Mouse (Mus musculus): ENCODE measurements around the gene Kifc3. TPM values are rescaled to one million over a fixed set of nuclear protein-coding genes. Genes with fewer than 3 reads are reported as not detected.

The Kifc3 gene
- total and polyA plus RNA-seq, 3 experiments: 10.6 to 19.1 TPM; not detected in 1

DNA sequence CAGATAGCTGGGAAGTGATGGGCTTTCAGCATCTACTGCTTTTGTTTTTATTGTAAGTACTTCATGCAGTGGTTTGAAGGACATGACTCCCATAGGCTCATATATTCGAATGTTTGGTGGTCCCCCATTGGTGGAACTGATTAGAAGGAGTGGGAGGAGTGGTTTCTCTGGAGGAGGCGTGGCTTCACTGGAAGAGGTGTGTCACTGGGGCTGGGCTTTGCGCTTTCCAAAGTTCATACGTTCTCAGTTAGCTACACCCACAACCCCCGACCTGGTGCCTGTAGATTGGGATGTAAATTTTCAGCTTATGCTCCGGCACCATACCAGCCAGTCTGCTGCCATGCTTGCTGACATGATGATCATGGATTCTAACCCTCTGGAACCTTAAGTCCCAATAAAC lies 148.2 kb downstream of the Kifc3 start:
- Histone ChIP-seq H3K4me1 (ENCODE audit: control insufficient read depth in 1 of 2, insufficient read depth in 2 of 2, low read length in 2 of 2) (peaks cover 6 to 28% of the 10 kb centered on the region in 2 experiments), H3K79me2 (ENCODE audit: control insufficient read depth, insufficient read depth, low read length, poor library complexity) (no peaks in the 10 kb centered on the region), H3K27ac (ENCODE audit: control insufficient read depth, low read depth, low read length) (no peak overlapping the region), H3K9me3 (replicated peaks; ENCODE audit: insufficient read depth, low read length) (no peaks in the 10 kb centered on the region), H3K36me3 (ENCODE audit: control insufficient read depth in 1 of 2, insufficient read depth in 2 of 2, low read length in 2 of 2) (peaks cover 0 to 13% of the 10 kb centered on the region in 2 experiments; a peak in 2 of 4 replicates), H3K27me3 (ENCODE audit: control insufficient read depth in 1 of 2, insufficient read depth in 2 of 2, low read length in 2 of 2) (peaks cover 0 to 3% of the 10 kb centered on the region in 2 experiments; a peak in 3 of 4 replicates), H3K9ac (ENCODE audit: control insufficient read depth, low read depth, low read length, poor library complexity, severe bottlenecking) (no peak overlapping the region), H3K4me3 (ENCODE audit: control insufficient read depth in 1 of 2, insufficient read depth in 1 of 2, low read depth in 2 of 2, low read length in 2 of 2) (no peak overlapping the region)
- DNase-seq (ENCODE audit: low read depth, low spot score): peak; percentile 32
- TF ChIP-seq KAT2A (conservative IDR thresholded peaks at IDR 0.05; ENCODE audit: low read depth, low read length): no peak
- TF ChIP-seq ELF1 (IDR thresholded peaks at IDR 0.05; ENCODE audit: low read depth, low read length): no peak
- no peak for TF ChIP-seq ZC3H11A (IDR thresholded peaks at IDR 0.05; ENCODE audit: low read depth, low read length)
- TF ChIP-seq MYB (IDR thresholded peaks at IDR 0.05; ENCODE audit: low read depth, low read length): no peak

Other genes with a start within 250 kb of the Kifc3 start
- gene Adgrg1, start 228.1 kb downstream of the Kifc3 start, total RNA-seq (2012; rRNA removed): 4.2 and 7.2 TPM in 2 replicates
- gene Adgrg1, start 228.1 kb downstream of the Kifc3 start, polyA plus RNA-seq (2012; ENCODE audit: insufficient read depth in 1 of 2, insufficient read length in 2 of 2, low read depth in 1 of 2, low replicate concordance in 2 of 2, missing spikeins in 1 of 2): 10 to 100 TPM in 1 of 2 experiments, not detected in 1; 33.2 TPM
- not detected in 2 replicates for gene Adgrg3, start 185.1 kb downstream of the Kifc3 start, total RNA-seq (2012; rRNA removed)
- under 1 TPM in 1 of 2 experiments, not detected in 1; 0.08 TPM for gene Adgrg3, start 185.1 kb downstream of the Kifc3 start, polyA plus RNA-seq (2012; ENCODE audit: insufficient read depth in 1 of 2, insufficient read length in 2 of 2, low read depth in 1 of 2, low replicate concordance in 2 of 2, missing spikeins in 1 of 2)
- 0.04 TPM in 1 of 2 replicates, not detected in the other for gene Drc7, start 147.7 kb downstream of the Kifc3 start, total RNA-seq (2012; rRNA removed)
- gene Drc7, start 147.7 kb downstream of the Kifc3 start, polyA plus RNA-seq (2012; ENCODE audit: insufficient read depth in 1 of 2, insufficient read length in 2 of 2, low read depth in 1 of 2, low replicate concordance in 2 of 2, missing spikeins in 1 of 2): under 1 TPM in 1 of 2 experiments, not detected in 1; 0.07 TPM
- gene Katnb1, start 121.6 kb downstream of the Kifc3 start, total RNA-seq (2012; rRNA removed): 13.6 and 14.2 TPM in 2 replicates
- 10 to 100 TPM in 1 of 2 experiments, not detected in 1; 23.8 TPM for gene Katnb1, start 121.6 kb downstream of the Kifc3 start, polyA plus RNA-seq (2012; ENCODE audit: insufficient read depth in 1 of 2, insufficient read length in 2 of 2, low read depth in 1 of 2, low replicate concordance in 2 of 2, missing spikeins in 1 of 2)
- not detected in 2 replicates for gene Cngb1, start 103.8 kb upstream of the Kifc3 start, total RNA-seq (2012; rRNA removed)
- gene Cngb1, start 103.8 kb upstream of the Kifc3 start, polyA plus RNA-seq (2012; ENCODE audit: insufficient read depth in 1 of 2, insufficient read length in 2 of 2, low read depth in 1 of 2, low replicate concordance in 2 of 2, missing spikeins in 1 of 2): under 1 TPM in 1 of 2 experiments, not detected in 1; 0.03 TPM
- not detected in 2 replicates for gene Tepp, start 107.8 kb upstream of the Kifc3 start, total RNA-seq (2012; rRNA removed)
- gene Tepp, start 107.8 kb upstream of the Kifc3 start, polyA plus RNA-seq (2012; ENCODE audit: insufficient read depth in 1 of 2, insufficient read length in 2 of 2, low read depth in 1 of 2, low replicate concordance in 2 of 2, missing spikeins in 1 of 2): not detected
- gene Zfp319, start 129.1 kb upstream of the Kifc3 start, total RNA-seq (2012; rRNA removed): 1.8 and 2.0 TPM in 2 replicates
- 1 to 10 TPM in 1 of 2 experiments, not detected in 1; 4.8 TPM for gene Zfp319, start 129.1 kb upstream of the Kifc3 start, polyA plus RNA-seq (2012; ENCODE audit: insufficient read depth in 1 of 2, insufficient read length in 2 of 2, low read depth in 1 of 2, low replicate concordance in 2 of 2, missing spikeins in 1 of 2)
- gene Usb1, start 129.5 kb upstream of the Kifc3 start, total RNA-seq (2012; rRNA removed): 29.1 and 36.2 TPM in 2 replicates
- gene Usb1, start 129.5 kb upstream of the Kifc3 start, polyA plus RNA-seq (2012; ENCODE audit: insufficient read depth in 1 of 2, insufficient read length in 2 of 2, low read depth in 1 of 2, low replicate concordance in 2 of 2, missing spikeins in 1 of 2): 10 to 100 TPM in 1 of 2 experiments, not detected in 1; 52.5 TPM
- gene Mmp15, start 149.5 kb upstream of the Kifc3 start, total RNA-seq (2012; rRNA removed): not detected in 2 replicates
- gene Mmp15, start 149.5 kb upstream of the Kifc3 start, polyA plus RNA-seq (2012; ENCODE audit: insufficient read depth in 1 of 2, insufficient read length in 2 of 2, low read depth in 1 of 2, low replicate concordance in 2 of 2, missing spikeins in 1 of 2): under 1 TPM in 1 of 2 experiments, not detected in 1; 0.01 TPM
- gene Cfap20, start 232.1 kb upstream of the Kifc3 start, total RNA-seq (2012; rRNA removed): 56.2 and 62.0 TPM in 2 replicates
- 100 to 1,000 TPM in 1 of 2 experiments, 10 to 100 TPM in 1; 77.7 to 281 TPM for gene Cfap20, start 232.1 kb upstream of the Kifc3 start, polyA plus RNA-seq (2012; ENCODE audit: insufficient read depth in 1 of 2, insufficient read length in 2 of 2, low read depth in 1 of 2, low replicate concordance in 2 of 2, missing spikeins in 1 of 2)

All from MEL (cell line).